Mouse (Mus musculus) neural tube, embryonic 10.5 days (tissue): Measurements from ENCODE around the gene Brms1.

Experiments used
- DNase-seq: peaks from one replicate; pipeline ENCODE4 v3.0.0-alpha.2; 2017; ENCODE audit warnings: low spot score; ENCODE audit errors: extremely low spot score

Brms1 gene

GRCm38 (mm10) chr19:5038709-5039156 lies 2.4 kb upstream of the Brms1 start, which contains the start of the genes B4gat1 and AC124502.3:
Gene B4gat1, plus strand, starts transcription at chr19:5038826.
Gene AC124502.3, plus strand, starts transcription at chr19:5038891.
- DNase-seq, result peak; percentile 92

- DNase-seq, result no peak
Measured at GRCm38 (mm10) chr19:5039301-5040114, 1.6 kb upstream of the Brms1 start.

GRCm38 (mm10) chr19:5041588-5041987 lies 434 bp downstream of the Brms1 start:
- no peak for DNase-seq

GRCm38 (mm10) chr19:5045531-5045930 lies 4.4 kb downstream of the Brms1 start:
- DNase-seq, result no peak

- no peak for DNase-seq
Measured at GRCm38 (mm10) chr19:5048138-5049056, 7.2 kb downstream of the Brms1 start.

GRCm38 (mm10) chr19:5049325-5049724 lies 8.2 kb downstream of the Brms1 start:
- DNase-seq, result peak; percentile 10

- peak; percentile 60 for DNase-seq
Measured at GRCm38 (mm10) chr19:5050047-5050905, 9.1 kb downstream of the Brms1 start, which contains the start of gene Rin1. Gene Rin1, plus strand, starts transcription at chr19:5050481.

GRCm38 (mm10) chr19:5051031-5051430 lies 9.9 kb downstream of the Brms1 start:
- DNase-seq, result peak; percentile 34

- DNase-seq, result no peak
Measured at GRCm38 (mm10) chr19:5051515-5051914, 10.4 kb downstream of the Brms1 start.

GRCm38 (mm10) chr19:5052166-5052822 lies 11.1 kb downstream of the Brms1 start:
- DNase-seq, result peak; percentile 16

GRCm38 (mm10) chr19:5052853-5053252 lies 11.7 kb downstream of the Brms1 start:
- peak; percentile 14 for DNase-seq

GRCm38 (mm10) chr19:5053909-5054308 lies 12.8 kb downstream of the Brms1 start:
- peak; percentile 74 for DNase-seq

- peak; percentile 71 for DNase-seq
Measured at GRCm38 (mm10) chr19:5056251-5056650, 15.1 kb downstream of the Brms1 start.

GRCm38 (mm10) chr19:5057876-5058775 lies 17.0 kb downstream of the Brms1 start:
- DNase-seq, result no peak

GRCm38 (mm10) chr19:5058801-5059771 lies 17.9 kb downstream of the Brms1 start:
- no peak for DNase-seq

GRCm38 (mm10) chr19:5060365-5061330 lies 19.5 kb downstream of the Brms1 start:
- DNase-seq, result no peak

GRCm38 (mm10) chr19:5062041-5062440 lies 20.9 kb downstream of the Brms1 start:
- no peak for DNase-seq
